Mouse (Mus musculus): ENCODE data around the gene Lenep. TPM values are rescaled to one million over a fixed set of nuclear protein-coding genes. Genes with fewer than 3 reads are reported as not detected.

Lenep gene
- polyA plus RNA-seq, 1 experiment from 2014 or later = 0.89 TPM

- Histone ChIP-seq H3K27me3 (no peaks in the 10 kb centered on the region), H3K9ac (peak overlapping the region; percentile 56), H3K9me3 (no peaks in the 10 kb centered on the region), H3K4me1 (replicated peaks) (peaks cover 40% of the 10 kb centered on the region), H3K36me3 (peaks cover 7% of the 10 kb centered on the region), H3K4me3 (peak overlapping the region; percentile 64), H3K4me2 (peak overlapping the region; percentile 96), H3K27ac (replicated peaks) (peak overlapping the region; percentile 89)
- no peak for ATAC-seq (ENCODE audit: low FRiP score, low read depth)
- WGBS = 4% methylated on average over 9 of the region's 9 CpGs
These were observed 17.0 kb upstream of the Lenep start for GRCm38 (mm10) chr3:89419571-89419970.

GRCm38 (mm10) chr3:89418861-89419250 lies 16.3 kb upstream of the Lenep start:
- ATAC-seq (ENCODE audit: low FRiP score, low read depth) = peak; percentile 9; the same call in 1 of the 2 replicates
- Histone ChIP-seq H3K36me3 (peaks cover 11% of the 10 kb centered on the region), H3K9me3 (no peaks in the 10 kb centered on the region), H3K4me2 (peak overlapping the region; percentile 96), H3K9ac (peak overlapping the region; percentile 56), H3K4me1 (replicated peaks) (peaks cover 40% of the 10 kb centered on the region), H3K27ac (replicated peaks) (peak overlapping the region; percentile 89), H3K4me3 (peak overlapping the region; percentile 64), H3K27me3 (no peaks in the 10 kb centered on the region)
- WGBS = 0% methylated on average over 16 of the region's 16 CpGs

- Histone ChIP-seq H3K4me1 (replicated peaks) (peaks cover 40% of the 10 kb centered on the region), H3K27ac (replicated peaks) (peak within 1 kb of the TSS; percentile 89), H3K27me3 (no peaks in the 10 kb centered on the region), H3K36me3 (peaks cover 11% of the 10 kb centered on the region), H3K9me3 (no peaks in the 10 kb centered on the region), H3K4me3 (peak within 1 kb of the TSS; percentile 64), H3K9ac (peak within 1 kb of the TSS; percentile 56), H3K4me2 (peak within 1 kb of the TSS; percentile 96)
- under 1% methylated on average over 39 of the region's 39 CpGs for WGBS
- ATAC-seq (ENCODE audit: low FRiP score, low read depth) = peak; percentile 97
These were observed 15.7 kb upstream of the Lenep start, which contains the start of the genes Cks1b and Shc1 for GRCm38 (mm10) chr3:89418170-89418860. Cks1b (minus strand) TSS chr3:89418383. Shc1 (plus strand) TSS chr3:89418443.

GRCm38 (mm10) chr3:89417840-89418169 lies 15.2 kb upstream of the Lenep start:
- Histone ChIP-seq H3K9ac (peak overlapping the region; percentile 2; the same call in 1 of the 2 replicates), H3K9me3 (no peaks in the 10 kb centered on the region), H3K4me2 (peak overlapping the region; percentile 96), H3K27me3 (no peaks in the 10 kb centered on the region), H3K27ac (replicated peaks) (peak overlapping the region; percentile 62), H3K4me1 (replicated peaks) (peaks cover 40% of the 10 kb centered on the region), H3K4me3 (peak overlapping the region; percentile 64), H3K36me3 (peaks cover 11% of the 10 kb centered on the region)
- WGBS = 0% methylated on average over 20 of the region's 20 CpGs
- ATAC-seq (ENCODE audit: low FRiP score, low read depth) = peak; percentile 63

GRCm38 (mm10) chr3:89417131-89417530 lies 14.5 kb upstream of the Lenep start:
- Histone ChIP-seq H3K27ac (replicated peaks) (peak overlapping the region; percentile 62), H3K4me3 (peak overlapping the region; percentile 64), H3K4me1 (replicated peaks) (peaks cover 43% of the 10 kb centered on the region), H3K27me3 (no peaks in the 10 kb centered on the region), H3K36me3 (peaks cover 11% of the 10 kb centered on the region), H3K4me2 (peak overlapping the region; percentile 96), H3K9ac (peak overlapping the region; percentile 2; the same call in 1 of the 2 replicates), H3K9me3 (no peaks in the 10 kb centered on the region)
- no peak for ATAC-seq (ENCODE audit: low FRiP score, low read depth)
- WGBS = 33% methylated on average over 2 of the region's 2 CpGs

GRCm38 (mm10) chr3:89416158-89416557 lies 13.6 kb upstream of the Lenep start:
- H3K9me3 ChIP-seq = no peaks in the 10 kb centered on the region
- H3K27me3 ChIP-seq = no peaks in the 10 kb centered on the region
- H3K4me1 ChIP-seq (replicated peaks) = peaks cover 36% of the 10 kb centered on the region
- H3K4me3 ChIP-seq = no peak overlapping the region
- ATAC-seq (ENCODE audit: low FRiP score, low read depth) = no peak
- no peak overlapping the region for H3K27ac ChIP-seq (replicated peaks)
- H3K9ac ChIP-seq = no peak overlapping the region
- H3K4me2 ChIP-seq = no peak overlapping the region
- WGBS = 95% methylated on average over 8 of the region's 8 CpGs
- H3K36me3 ChIP-seq = peaks cover 11% of the 10 kb centered on the region

- peaks cover 11% of the 10 kb centered on the region for H3K36me3 ChIP-seq
- H3K4me2 ChIP-seq = peak within 1 kb of the TSS; percentile 81
- ATAC-seq (ENCODE audit: low FRiP score, low read depth) = peak; percentile 99
- WGBS = 6% methylated on average over 28 of the region's 28 CpGs
- H3K9ac ChIP-seq = peak within 1 kb of the TSS; percentile 50
- H3K9me3 ChIP-seq = no peaks in the 10 kb centered on the region
- peak within 1 kb of the TSS; percentile 45 for H3K4me3 ChIP-seq
- H3K27me3 ChIP-seq = no peaks in the 10 kb centered on the region
- peak within 1 kb of the TSS; percentile 76 for H3K27ac ChIP-seq (replicated peaks)
- peaks cover 25% of the 10 kb centered on the region for H3K4me1 ChIP-seq (replicated peaks)
These were observed 9.1 kb upstream of the Lenep start, which contains the start of gene Flad1 for GRCm38 (mm10) chr3:89411490-89412393. Flad1 (minus strand) TSS chr3:89411870.

GRCm38 (mm10) chr3:89410864-89411263 lies 8.3 kb upstream of the Lenep start:
- H3K9me3 ChIP-seq = no peaks in the 10 kb centered on the region
- H3K4me3 ChIP-seq = peak overlapping the region; percentile 45
- H3K9ac ChIP-seq = peak overlapping the region; percentile 50
- peaks cover 11% of the 10 kb centered on the region for H3K36me3 ChIP-seq
- 82% methylated on average over 10 of the region's 10 CpGs for WGBS
- no peak for ATAC-seq (ENCODE audit: low FRiP score, low read depth)
- peaks cover 21% of the 10 kb centered on the region for H3K4me1 ChIP-seq (replicated peaks)
- H3K27me3 ChIP-seq = no peaks in the 10 kb centered on the region
- H3K27ac ChIP-seq (replicated peaks) = peak overlapping the region; percentile 76
- H3K4me2 ChIP-seq = peak overlapping the region; percentile 81

- H3K27me3 ChIP-seq = no peaks in the 10 kb centered on the region
- no peak overlapping the region for H3K4me2 ChIP-seq
- peaks cover 5% of the 10 kb centered on the region for H3K36me3 ChIP-seq
- ATAC-seq (ENCODE audit: low FRiP score, low read depth) = no peak
- no peak overlapping the region for H3K4me3 ChIP-seq
- peaks cover 21% of the 10 kb centered on the region for H3K4me1 ChIP-seq (replicated peaks)
- H3K9me3 ChIP-seq = no peaks in the 10 kb centered on the region
- 93% methylated on average over 3 of the region's 3 CpGs for WGBS
- H3K27ac ChIP-seq (replicated peaks) = no peak overlapping the region
- H3K9ac ChIP-seq = no peak overlapping the region
These were observed 7.1 kb upstream of the Lenep start for GRCm38 (mm10) chr3:89409701-89410100.

GRCm38 (mm10) chr3:89408448-89408847 lies 5.9 kb upstream of the Lenep start:
- no peak overlapping the region for H3K4me2 ChIP-seq
- H3K4me3 ChIP-seq = no peak overlapping the region
- no peaks in the 10 kb centered on the region for H3K9me3 ChIP-seq
- no peak for ATAC-seq (ENCODE audit: low FRiP score, low read depth)
- peaks cover 9% of the 10 kb centered on the region for H3K36me3 ChIP-seq
- H3K27ac ChIP-seq (replicated peaks) = no peak overlapping the region
- WGBS = 69% methylated on average over 16 of the region's 16 CpGs
- peaks cover 21% of the 10 kb centered on the region for H3K4me1 ChIP-seq (replicated peaks)
- no peaks in the 10 kb centered on the region for H3K27me3 ChIP-seq
- no peak overlapping the region for H3K9ac ChIP-seq

- Histone ChIP-seq H3K4me2 (no peak overlapping the region), H3K4me1 (replicated peaks) (peaks cover 14% of the 10 kb centered on the region), H3K27ac (replicated peaks) (no peak overlapping the region), H3K4me3 (no peak overlapping the region), H3K36me3 (peaks cover 21% of the 10 kb centered on the region), H3K9me3 (no peaks in the 10 kb centered on the region), H3K27me3 (no peaks in the 10 kb centered on the region), H3K9ac (no peak overlapping the region)
- WGBS = 92% methylated on average over 6 of the region's 6 CpGs
- no peak for ATAC-seq (ENCODE audit: low FRiP score, low read depth)
These were observed 4.3 kb upstream of the Lenep start for GRCm38 (mm10) chr3:89406887-89407286.

GRCm38 (mm10) chr3:89401329-89401728 lies 1.3 kb downstream of the Lenep start:
- no peak for ATAC-seq (ENCODE audit: low FRiP score, low read depth)
- Histone ChIP-seq H3K4me1 (replicated peaks) (peaks cover 4% of the 10 kb centered on the region), H3K9ac (no peak overlapping the region), H3K4me3 (no peak overlapping the region), H3K4me2 (no peak overlapping the region), H3K27me3 (peaks cover 4% of the 10 kb centered on the region; the same call in 1 of the 2 replicates), H3K9me3 (no peaks in the 10 kb centered on the region), H3K27ac (replicated peaks) (no peak overlapping the region), H3K36me3 (peaks cover 21% of the 10 kb centered on the region)
- WGBS = 88% methylated on average over 7 of the region's 7 CpGs
